Mouse (Mus musculus) megakaryocyte, embryonic 14.5 days (primary cell): ENCODE results near the gene Sppl3. TPM values are rescaled to one million over a fixed set of nuclear protein-coding genes. Genes with fewer than 3 reads are reported as not detected.
A peak's percentile ranks its signal among the peaks of the same experiment; 100 is the strongest.
"Not testable (repeated sequence)": the region's sequence is repeated elsewhere in the genome, so short reads cannot be mapped to it uniquely, and the experiment has no call there.

Experiments used
- H3K27me3 ChIP-seq: replicated peaks from 2 replicates; pipeline ENCODE3; 2012; ENCODE audit warnings: inconsistent platforms
- H3K36me3 ChIP-seq: replicated peaks from 2 replicates; pipeline ENCODE3; 2012; ENCODE audit warnings: low read length, inconsistent platforms, mixed read lengths
- H3K4me1 ChIP-seq: 2 replicates; pipeline ENCODE4 v1.6.1; 2012; ENCODE audit warnings: inconsistent platforms
- H3K4me3 ChIP-seq: replicated peaks from 2 replicates; pipeline ENCODE3; 2012; ENCODE audit warnings: moderate library complexity, mild to moderate bottlenecking, inconsistent platforms
- H3K9me3 ChIP-seq: 2 replicates; pipeline ENCODE4 v1.6.1; 2012; ENCODE audit warnings: inconsistent platforms
- FLI1 ChIP-seq: IDR thresholded peaks from 2 replicates; pipeline ENCODE4 v1.6.1; 2012; ENCODE audit warnings: low read length, inconsistent platforms, mixed read lengths
- GATA1 ChIP-seq: IDR thresholded peaks from 3 replicates; pipeline ENCODE4 v1.6.1; 2012; ENCODE audit warnings: mixed read lengths, low read length, inconsistent platforms, borderline replicate concordance
- polyA plus RNA-seq: library from polyadenylated mRNA; stranded (reverse); fragments of >175 nt; gene quantifications from 2 replicates; pipeline ENCODE4 v1.2.3, GENCODE M21; 2012; ENCODE audit warnings: low replicate concordance; ENCODE audit not compliant: insufficient read depth

The Sppl3 gene
- polyA plus RNA-seq, 1 experiment, result 18.2 TPM

GRCm38 (mm10) chr5:115068671-115069421 lies 57.9 kb downstream of the Sppl3 start:
- H3K9me3 ChIP-seq, result no peaks in the 10 kb centered on the region
- TF ChIP-seq GATA1 (no peak), FLI1 (no peak)
- peak overlapping the region; percentile 85 for H3K4me3 ChIP-seq
- H3K36me3 ChIP-seq, result peaks cover 50% of the 10 kb centered on the region
- H3K4me1 ChIP-seq, result peaks cover 95% of the 10 kb centered on the region
- H3K27me3 ChIP-seq, result no peaks in the 10 kb centered on the region

- H3K4me3 ChIP-seq, result peak overlapping the region; percentile 75
- peaks cover 93% of the 10 kb centered on the region for H3K4me1 ChIP-seq
- H3K27me3 ChIP-seq, result no peaks in the 10 kb centered on the region
- no peak for TF ChIP-seq FLI1
- peaks cover 46% of the 10 kb centered on the region for H3K36me3 ChIP-seq
- H3K9me3 ChIP-seq, result no peaks in the 10 kb centered on the region
Observed at GRCm38 (mm10) chr5:115069611-115070010, 58.7 kb downstream of the Sppl3 start.

DNA sequence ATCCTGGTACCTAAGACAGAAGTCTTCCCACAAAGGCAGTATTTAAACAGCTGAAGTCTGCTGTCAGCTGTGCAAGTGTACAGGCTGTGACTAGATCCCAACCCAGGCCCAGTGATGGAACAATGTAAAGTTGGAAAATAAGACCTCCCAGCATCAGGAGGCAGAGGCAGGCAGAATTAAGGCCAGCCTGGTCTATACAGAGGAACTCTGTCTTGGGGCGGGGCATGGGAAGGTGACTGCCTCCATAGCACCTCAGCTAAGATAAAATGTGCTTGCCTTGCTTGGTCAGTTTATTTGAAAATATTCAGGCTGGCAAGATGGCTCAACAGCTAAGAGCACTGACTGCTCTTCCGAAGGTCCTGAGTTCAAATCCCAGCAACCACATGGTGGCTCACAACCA lies 59.5 kb downstream of the Sppl3 start:
- H3K4me1 ChIP-seq, result peaks cover 93% of the 10 kb centered on the region
- TF ChIP-seq FLI1 (no peak), GATA1 (no peak)
- H3K9me3 ChIP-seq, result no peaks in the 10 kb centered on the region
- H3K36me3 ChIP-seq, result peaks cover 50% of the 10 kb centered on the region
- no peaks in the 10 kb centered on the region for H3K27me3 ChIP-seq
- H3K4me3 ChIP-seq, result peak overlapping the region; percentile 38

- no peak for TF ChIP-seq FLI1
- no peak for TF ChIP-seq GATA1
- Histone ChIP-seq H3K27me3 (no peaks in the 10 kb centered on the region), H3K36me3 (peaks cover 52% of the 10 kb centered on the region), H3K4me3 (peak overlapping the region; percentile 29), H3K4me1 (peaks cover 93% of the 10 kb centered on the region), H3K9me3 (no peaks in the 10 kb centered on the region)
Observed at GRCm38 (mm10) chr5:115071096-115071901, 60.4 kb downstream of the Sppl3 start.

DNA sequence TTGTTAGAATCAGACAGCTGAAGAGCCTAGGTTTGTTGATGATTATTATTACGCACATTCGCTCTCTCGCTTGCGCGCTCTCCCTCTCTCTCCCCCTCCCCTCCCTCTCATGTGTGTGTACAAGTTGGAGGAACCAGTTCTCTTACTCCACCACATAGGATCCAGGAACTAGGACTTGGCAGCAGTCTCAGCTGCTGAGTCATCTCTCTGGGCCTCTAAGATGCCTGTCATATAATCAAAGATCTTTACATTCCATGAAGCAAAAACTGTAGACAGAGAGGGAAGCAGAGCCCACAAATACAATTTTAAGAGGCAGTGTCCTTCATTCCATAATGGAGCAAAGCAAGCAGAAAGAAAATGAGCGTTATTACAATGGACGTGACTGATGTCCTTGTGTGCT lies 61.2 kb downstream of the Sppl3 start:
- TF ChIP-seq GATA1, result no peak
- no peak for TF ChIP-seq FLI1
- peaks cover 56% of the 10 kb centered on the region for H3K36me3 ChIP-seq
- no peaks in the 10 kb centered on the region for H3K9me3 ChIP-seq
- peak overlapping the region; percentile 48 for H3K4me3 ChIP-seq
- H3K27me3 ChIP-seq, result no peaks in the 10 kb centered on the region
- peaks cover 90% of the 10 kb centered on the region for H3K4me1 ChIP-seq

DNA sequence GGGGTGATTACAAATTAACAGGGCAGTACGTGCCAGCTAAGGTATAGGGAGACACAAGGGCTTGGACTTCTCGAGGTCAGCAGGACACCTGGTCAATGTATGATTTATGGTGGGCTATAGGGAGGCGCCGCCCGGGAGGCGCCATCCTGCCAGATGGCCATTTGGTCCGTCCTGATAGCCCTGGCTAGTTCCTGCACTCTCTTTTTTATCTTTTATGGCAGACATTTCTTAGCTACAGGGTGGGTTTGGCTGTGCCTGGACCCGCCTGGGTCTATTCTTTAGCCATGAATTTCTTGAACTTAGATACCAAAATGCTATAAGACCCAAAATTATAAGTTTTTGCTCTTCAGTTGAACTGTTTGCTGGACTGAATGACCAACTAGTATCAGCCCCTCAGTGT lies 62.4 kb downstream of the Sppl3 start:
- H3K4me1 ChIP-seq, result peaks cover 82% of the 10 kb centered on the region
- peaks cover 55% of the 10 kb centered on the region for H3K36me3 ChIP-seq
- H3K4me3 ChIP-seq, H3K9me3 ChIP-seq, H3K27me3 ChIP-seq: not testable (repeated sequence)

- Histone ChIP-seq H3K9me3 (no peaks in the 10 kb centered on the region), H3K27me3 (no peaks in the 10 kb centered on the region), H3K36me3 (peaks cover 67% of the 10 kb centered on the region), H3K4me3 (no peak overlapping the region), H3K4me1 (peaks cover 74% of the 10 kb centered on the region)
- no peak for TF ChIP-seq FLI1
- no peak for TF ChIP-seq GATA1
Observed at GRCm38 (mm10) chr5:115074749-115075148, 63.8 kb downstream of the Sppl3 start.

GRCm38 (mm10) chr5:115076144-115076901 lies 65.4 kb downstream of the Sppl3 start:
- no peak for TF ChIP-seq FLI1
- TF ChIP-seq GATA1, result no peak
- Histone ChIP-seq H3K36me3 (peaks cover 79% of the 10 kb centered on the region), H3K27me3 (no peaks in the 10 kb centered on the region)

GRCm38 (mm10) chr5:115081636-115082035 lies 70.7 kb downstream of the Sppl3 start:
- H3K36me3 ChIP-seq, result peaks cover 91% of the 10 kb centered on the region

More at GRCm38 (mm10) chr5:115076144-115076901, 65.4 kb downstream of the Sppl3 start:
- no peaks in the 10 kb centered on the region for H3K9me3 ChIP-seq
- peaks cover 61% of the 10 kb centered on the region for H3K4me1 ChIP-seq
- H3K4me3 ChIP-seq, result no peak overlapping the region

More at GRCm38 (mm10) chr5:115081636-115082035, 70.7 kb downstream of the Sppl3 start:
- TF ChIP-seq GATA1 (no peak), FLI1 (no peak)
- H3K27me3 ChIP-seq, result no peaks in the 10 kb centered on the region
- H3K4me1 ChIP-seq, result peaks cover 12% of the 10 kb centered on the region; the same call in 1 of the 2 replicates
- no peak overlapping the region for H3K4me3 ChIP-seq
- H3K9me3 ChIP-seq, result no peaks in the 10 kb centered on the region
